Comparison of ENCODE assay signal across 11 mouse cellular contexts in the genomic region with DNA sequence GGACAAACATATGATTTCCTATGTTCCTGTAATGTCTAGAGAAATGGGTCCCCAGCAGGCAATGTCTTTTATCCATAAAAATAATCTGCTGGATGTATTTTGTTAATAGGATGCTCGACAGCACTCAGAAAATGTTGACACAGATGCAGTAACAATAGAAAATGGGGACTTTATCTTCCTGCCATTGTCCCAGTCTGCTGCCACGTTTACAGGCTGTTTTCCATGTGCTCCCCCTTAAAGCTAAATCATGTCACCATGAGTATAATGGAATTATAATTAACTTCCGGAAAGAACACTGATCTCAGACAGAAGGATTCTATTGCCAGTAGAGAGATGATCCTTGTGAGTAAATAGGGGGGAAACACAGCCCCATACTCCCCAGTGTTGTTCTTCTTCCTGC.
"Had no signal": no experiment of that assay in that cellular context is flagged by ENCODE, and none has a peak within 500 bp of the region (broad histone marks: within the 10 kb centered on the region; RNA-seq: fewer than 3 reads in every experiment).

No protein-coding gene starts in this region.

- DNase-seq: kidney, postnatal 14 days; left cerebral cortex, postnatal 4 days; lung, adult 18-20 months; lung, postnatal 36 days; right cerebral cortex, adult 18-20 months; right cerebral cortex, postnatal 25 days; thymus, postnatal 36 days had no signal

- H3K9me3 ChIP-seq: limb, embryonic 13.5 days; midbrain, embryonic 12.5 days had no signal

- H3K9ac ChIP-seq: limb, embryonic 13.5 days; liver, embryonic 14.5 days; midbrain, embryonic 12.5 days had no signal

- H3K4me2 ChIP-seq: limb, embryonic 13.5 days; midbrain, embryonic 12.5 days had no signal

- H3K27me3 ChIP-seq: limb, embryonic 13.5 days; midbrain, embryonic 12.5 days had no signal

- H3K36me3 ChIP-seq: limb, embryonic 13.5 days; midbrain, embryonic 12.5 days had no signal

- H3K27ac ChIP-seq: limb, embryonic 13.5 days; liver, embryonic 14.5 days; midbrain, embryonic 12.5 days had no signal

- H3K4me3 ChIP-seq: limb, embryonic 13.5 days; midbrain, embryonic 12.5 days had no signal

- ATAC-seq: midbrain, embryonic 16.5 days had no signal

- H3K4me1 ChIP-seq: limb, embryonic 13.5 days; midbrain, embryonic 12.5 days had no signal
